Mouse (Mus musculus) WW6 (cell line): ENCODE data around the gene Gm3636.
"Not testable (repeated sequence)": the region's sequence is repeated elsewhere in the genome, so short reads cannot be mapped to it uniquely, and the experiment has no call there.

Source experiments
- DNase-seq: peaks from one replicate; pipeline ENCODE4 v3.0.0-alpha.2; 2013; ENCODE audit warnings: low read depth, low spot score

Gm3636 gene

DNA sequence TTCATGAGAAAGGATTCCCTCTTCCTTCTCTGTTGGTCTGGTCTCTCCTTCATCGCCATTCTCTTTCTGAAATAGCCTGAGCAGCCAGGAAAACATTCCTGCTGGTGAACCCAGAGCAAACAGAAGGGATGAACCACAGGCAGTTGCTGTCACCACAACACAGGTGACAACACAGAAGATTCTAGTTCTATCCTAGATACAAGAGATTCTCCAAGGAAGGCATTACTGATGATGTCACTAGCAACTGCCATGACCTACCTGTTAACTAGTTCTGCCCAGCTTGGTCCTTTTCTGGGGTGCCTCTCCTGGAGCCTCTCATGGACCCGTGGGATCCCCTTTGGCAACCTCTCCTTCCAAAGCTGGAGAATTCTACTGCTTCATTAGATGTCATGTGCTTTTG, at the start of gene Gm3636:
TSS of gene Gm3636 (minus strand) at position 101 of the 400 bp plus-strand sequence.
- DNase-seq = not testable (repeated sequence)

DNA sequence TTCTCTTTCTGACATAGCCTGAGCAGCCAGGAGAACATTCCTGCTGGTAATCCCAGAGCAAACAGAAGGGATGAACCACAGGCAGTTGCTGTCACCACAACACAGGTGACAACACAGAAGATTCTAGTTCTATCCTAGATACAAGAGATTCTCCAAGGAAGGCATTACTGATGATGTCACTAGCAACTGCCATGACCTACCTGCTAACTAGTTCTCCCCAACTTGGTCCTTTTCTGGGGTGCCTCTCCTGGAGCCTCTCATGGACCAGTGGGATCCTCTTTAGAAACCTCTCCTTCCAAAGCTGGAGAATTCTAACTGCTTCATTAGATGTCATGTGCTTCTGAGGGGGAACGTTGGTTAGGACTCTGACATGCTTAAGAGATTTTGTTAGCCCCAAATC, 32.2 kb upstream of the Gm3636 start, which contains the start of gene Gm8362:
TSS of gene Gm8362 (minus strand) at position 101 of the 400 bp plus-strand sequence.
- not testable (repeated sequence) for DNase-seq

DNA sequence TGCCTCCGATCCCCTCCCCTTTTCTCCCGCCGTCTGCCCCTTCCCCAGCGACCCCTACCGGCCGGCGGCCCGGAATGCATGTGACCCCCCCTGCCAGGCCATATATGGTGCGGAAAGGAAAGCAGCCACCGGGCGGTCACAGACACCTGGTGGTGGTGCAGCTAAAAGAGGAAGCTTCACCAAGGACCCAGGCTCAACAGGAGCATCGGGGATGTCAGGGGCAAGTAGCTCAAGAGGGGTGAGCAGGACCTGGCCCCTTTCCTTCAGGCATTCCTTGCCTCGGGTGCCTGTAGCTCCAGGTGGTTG, 15.1 kb upstream of the Gm3636 start:
- DNase-seq = not testable (repeated sequence)

DNA sequence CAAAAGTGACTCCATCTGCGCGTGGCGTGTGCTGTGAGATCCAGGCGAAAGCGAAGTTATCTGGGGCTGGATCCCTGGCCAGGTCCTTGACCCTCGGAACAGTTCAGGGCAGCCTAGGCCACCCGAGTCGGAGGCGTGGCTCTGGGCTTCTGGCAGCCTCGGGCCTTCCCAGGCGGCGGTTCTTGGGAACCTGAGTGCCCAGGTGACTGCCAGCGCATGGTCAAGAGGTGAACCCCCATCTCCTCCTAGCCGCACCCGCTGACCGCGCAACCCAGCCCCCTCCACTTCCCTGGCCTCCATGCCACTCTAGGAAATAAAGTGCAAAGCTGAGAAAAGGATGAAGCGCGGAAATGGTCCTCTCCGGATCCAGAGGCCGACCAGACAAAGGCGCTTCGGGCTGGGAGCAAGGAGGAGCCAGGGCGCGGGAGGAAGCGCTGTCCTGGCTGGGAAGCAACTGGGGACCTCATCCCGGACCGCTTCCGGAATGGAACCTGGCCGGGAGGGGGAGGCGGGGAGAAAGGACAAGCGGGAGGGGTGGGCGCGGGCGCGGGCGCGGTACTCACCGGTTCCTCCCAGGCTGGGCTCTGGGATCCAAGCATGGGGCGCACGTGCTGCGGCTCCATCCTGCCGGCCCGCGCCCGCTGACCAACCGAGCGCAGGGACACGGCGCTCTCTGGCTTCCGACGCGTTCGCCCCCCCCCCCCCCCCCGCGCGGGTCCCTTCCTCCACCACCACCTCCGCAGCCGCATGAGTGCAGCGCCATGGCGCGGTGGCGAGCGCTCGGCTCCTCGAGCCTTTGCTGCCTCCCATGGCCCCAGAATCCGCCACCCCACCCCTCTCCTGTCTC, 14.5 kb upstream of the Gm3636 start:
- not testable (repeated sequence) for DNase-seq

DNA sequence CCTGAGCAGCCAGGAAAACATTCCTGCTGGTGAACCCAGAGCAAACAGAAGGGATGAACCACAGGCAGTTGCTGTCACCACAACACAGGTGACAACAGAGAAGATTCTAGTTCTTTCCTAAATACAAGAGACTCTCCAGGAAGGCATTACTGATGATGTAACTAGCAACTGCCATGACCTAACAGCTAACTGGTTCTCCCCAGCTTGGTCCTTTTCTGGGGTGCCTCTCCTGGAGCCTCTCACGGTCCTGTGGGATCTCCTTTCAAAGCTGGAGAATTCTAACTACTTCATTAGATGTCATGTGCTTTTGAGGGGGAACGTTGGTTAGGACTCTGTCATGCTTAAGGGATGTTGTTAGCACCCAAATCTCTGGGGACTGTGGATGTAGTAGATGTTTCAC, 22.0 kb downstream of the Gm3636 start, which contains the start of gene Gm8050:
TSS of gene Gm8050 (minus strand) at position 101 of the 400 bp plus-strand sequence.
- DNase-seq = not testable (repeated sequence)
